Mouse (Mus musculus) kidney, adult 11 months (tissue): ENCODE data around the gene Gm28434.

Experiments
- DNase-seq: peaks from one replicate; pipeline ENCODE4 v3.0.0; 2022

Gene Gm28434

GRCm38 (mm10) chr5:87969201-87969600, at the start of gene Gm28434, which contains the start of gene 2310003L06Rik:
Gene Gm28434 (plus strand): TSS chr5:87969517.
Gene 2310003L06Rik (plus strand): TSS chr5:87969459.
- no peak for DNase-seq

DNA sequence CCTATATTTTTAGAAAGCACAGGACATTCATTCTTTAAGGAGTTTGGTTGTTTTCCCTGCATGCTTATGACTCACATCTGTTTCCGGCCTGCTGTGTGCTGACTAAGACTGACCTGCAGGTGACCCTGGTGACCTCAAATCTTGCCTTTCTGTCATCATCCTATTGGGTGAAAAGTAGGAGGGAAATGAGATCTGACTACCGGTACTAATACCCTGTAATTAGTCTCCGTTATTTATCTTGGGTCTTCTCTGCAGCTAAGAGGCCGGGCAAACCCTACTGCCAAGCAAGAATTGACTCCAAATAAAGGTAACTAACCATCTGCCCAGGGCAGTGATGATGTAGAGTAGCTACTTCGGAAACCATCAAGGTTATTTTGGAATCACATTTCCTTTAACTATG, 43.9 kb upstream of the Gm28434 start, which contains the start of gene Csn3:
Gene Csn3, plus strand, starts transcription at position 208 of the 400 bp plus-strand sequence.
- no peak for DNase-seq

GRCm38 (mm10) chr5:87931603-87932002, 37.7 kb upstream of the Gm28434 start:
- no peak for DNase-seq

- no peak for DNase-seq
Measured at GRCm38 (mm10) chr5:87940752-87941151, 28.6 kb upstream of the Gm28434 start.

GRCm38 (mm10) chr5:87942515-87942914, 26.8 kb upstream of the Gm28434 start:
- DNase-seq, result no peak

DNA sequence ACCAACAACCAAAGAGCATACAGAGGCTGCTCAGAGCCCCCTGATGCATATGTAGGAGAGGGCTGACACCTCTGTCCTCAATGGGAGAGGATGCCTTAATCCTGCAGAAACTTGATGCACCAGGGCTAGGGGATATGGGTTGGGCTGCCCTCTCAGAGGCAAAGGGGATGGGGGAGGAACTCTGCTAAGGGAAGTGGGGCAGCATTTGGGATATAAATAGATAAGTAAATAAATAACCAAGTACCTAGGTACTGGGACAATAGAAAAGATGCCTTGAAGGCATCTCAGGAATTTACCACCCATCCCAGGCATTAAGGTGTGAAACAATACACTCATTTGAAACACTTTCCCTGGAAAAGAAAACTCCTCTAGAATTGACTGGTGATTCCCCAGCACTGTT, 17.5 kb upstream of the Gm28434 start:
- DNase-seq, result no peak

GRCm38 (mm10) chr5:87979139-87979538, 9.8 kb downstream of the Gm28434 start, which contains the start of gene Cabs1:
Gene Cabs1 (plus strand): TSS chr5:87979439.
- no peak for DNase-seq

DNA sequence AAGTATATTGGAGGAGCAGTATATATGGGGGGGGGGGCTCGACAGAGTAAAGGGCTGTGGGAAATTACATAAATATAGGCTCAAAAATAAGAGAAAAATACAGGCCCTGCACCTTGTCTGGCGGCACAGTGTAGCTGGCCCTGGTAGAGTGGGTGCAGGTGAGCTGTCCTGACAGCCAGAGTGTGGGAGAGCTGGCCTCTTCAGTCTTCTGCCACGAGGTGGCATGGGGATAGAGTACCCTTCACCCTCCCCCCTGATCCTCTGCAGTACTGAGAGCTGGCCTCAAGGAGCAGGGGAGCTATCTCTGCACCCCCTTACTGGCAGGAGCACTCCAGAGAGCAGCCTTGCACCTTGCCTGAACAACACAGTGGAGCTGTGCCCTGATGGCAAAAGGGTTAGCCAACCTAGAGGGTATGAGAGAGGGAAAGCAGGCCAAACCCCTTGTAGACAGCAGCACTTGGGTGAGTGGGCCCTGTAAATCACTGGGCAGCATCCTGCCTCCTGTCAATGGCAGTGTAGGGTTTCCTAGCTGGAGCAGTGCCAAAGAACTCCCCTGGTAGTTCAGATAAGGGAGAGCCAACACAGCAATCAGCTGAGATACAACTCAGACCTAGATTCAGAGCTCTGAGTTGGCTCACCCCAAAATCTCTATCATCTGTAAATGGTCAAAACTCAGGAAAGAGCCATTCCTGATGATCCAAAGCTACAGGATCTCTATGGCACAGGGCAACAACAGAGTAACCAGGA, 13.3 kb downstream of the Gm28434 start:
- DNase-seq, result no peak

- DNase-seq, result no peak
Measured at GRCm38 (mm10) chr5:88002249-88002648, 32.9 kb downstream of the Gm28434 start, which contains the start of gene Smr3a. Gene Smr3a (plus strand): TSS chr5:88002549.

DNA sequence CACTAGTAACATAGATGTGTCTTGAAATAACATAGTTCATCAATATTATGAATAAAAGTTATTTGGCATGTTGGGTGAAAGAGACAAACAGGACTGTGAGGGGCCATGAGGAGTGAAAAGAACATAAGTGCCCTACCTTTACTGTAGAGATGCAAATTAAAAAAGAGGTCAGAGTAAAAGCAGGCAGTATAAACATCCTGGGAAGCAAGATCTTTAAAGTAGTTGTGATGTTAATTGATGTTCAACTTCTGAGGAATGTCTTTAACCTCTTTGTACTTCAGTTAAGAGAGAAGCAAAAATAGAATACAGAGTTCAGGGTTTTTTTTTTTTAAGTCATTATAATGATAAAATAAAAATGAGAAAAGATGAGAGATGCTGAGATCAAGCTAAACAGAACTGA, 35.9 kb downstream of the Gm28434 start:
- DNase-seq, result no peak
